Mouse (Mus musculus): ENCODE data around the gene Srd5a2.

Srd5a2 gene

GRCm38 (mm10) chr17:73984508-73984907 is 63.2 kb downstream of the Srd5a2 start:
- no peak for DNase-seq (ENCODE audit: low read depth)

GRCm38 (mm10) chr17:73982871-73983270 is 64.8 kb downstream of the Srd5a2 start:
- DNase-seq (ENCODE audit: low read depth) = no peak

GRCm38 (mm10) chr17:73976066-73976465 is 71.7 kb downstream of the Srd5a2 start:
- no peak for DNase-seq (ENCODE audit: low read depth)

- no peak for DNase-seq (ENCODE audit: low read depth)
Measured at GRCm38 (mm10) chr17:73972648-73973047, 75.1 kb downstream of the Srd5a2 start.

GRCm38 (mm10) chr17:73971291-73971690 is 76.4 kb downstream of the Srd5a2 start:
- DNase-seq (ENCODE audit: low read depth) = no peak

GRCm38 (mm10) chr17:73970361-73971027 is 77.2 kb downstream of the Srd5a2 start:
- no peak for DNase-seq (ENCODE audit: low read depth)

Measured in c-Kit-positive CD71-negative TER-119-negative erythroid progenitor cells, embryonic 14.5 days (primary cell).